Mouse (Mus musculus) CH12.LX (cell line): ENCODE results near the gene Mob3b. TPM values are rescaled to one million over a fixed set of nuclear protein-coding genes. Genes with fewer than 3 reads are reported as not detected.

Experiments
- DNase-seq: peaks from one replicate; pipeline ENCODE4 v3.0.0-alpha.2; 2013; ENCODE audit errors: extremely low read depth
- H3K27ac ChIP-seq: 2 replicates; pipeline ENCODE4 v1.5.1; 2012; ENCODE audit warnings: low read depth, mild to moderate bottlenecking, control low read depth, moderate library complexity; ENCODE audit not compliant: insufficient read depth
- H3K27me3 ChIP-seq: replicated peaks from 2 replicates; pipeline ENCODE3; 2012; ENCODE audit warnings: inconsistent platforms
- H3K36me3 ChIP-seq, 2 experiments: replicated peaks in 1 of 2; 2 replicates each; pipeline versions ENCODE3 to v1.6.1; 2012; ENCODE audit warnings: inconsistent platforms in 1 of 2, low read length in 1 of 2, mild to moderate bottlenecking in 1 of 2, mixed read lengths in 1 of 2, moderate library complexity in 1 of 2; ENCODE audit not compliant: control insufficient read depth in 1 of 2, insufficient read depth in 1 of 2
- H3K4me1 ChIP-seq, 2 experiments: 2 replicates each; pipeline ENCODE4 v1.6.1; 2012; ENCODE audit warnings: inconsistent platforms in 1 of 2, moderate library complexity in 1 of 2; ENCODE audit not compliant: insufficient read depth in 2 of 2, control insufficient read depth in 1 of 2
- H3K4me2 ChIP-seq: 2 replicates; pipeline ENCODE4 v1.6.1; 2012; ENCODE audit warnings: low read depth, mild to moderate bottlenecking, control low read depth; ENCODE audit not compliant: poor library complexity, insufficient read depth, severe bottlenecking
- H3K4me3 ChIP-seq, 3 experiments: fragments of 150-350 bp in 1 of 3; sonication (generic) in 1 of 3; replicated peaks in 1 of 3; 2 replicates each; pipeline versions ENCODE3 to v1.5.1; 2011 to 2012; ENCODE audit warnings: low read depth in 2 of 3, low read length in 2 of 3, mild to moderate bottlenecking in 2 of 3, moderate library complexity in 2 of 3, control low read depth in 1 of 3, improper control_type of control experiment in 1 of 3, inconsistent platforms in 1 of 3, mixed read lengths in 1 of 3; ENCODE audit not compliant: poor library complexity in 1 of 3
- H3K79me2 ChIP-seq: replicated peaks from 2 replicates; pipeline ENCODE4 v1.6.1; 2012; ENCODE audit warnings: mild to moderate bottlenecking, moderate library complexity; ENCODE audit not compliant: control insufficient read depth, poor library complexity, insufficient read depth, severe bottlenecking; ENCODE audit errors: extremely low read depth
- H3K9ac ChIP-seq: 2 replicates; pipeline ENCODE4 v1.6.1; 2012; ENCODE audit warnings: low read depth, mild to moderate bottlenecking, control low read depth, moderate library complexity; ENCODE audit not compliant: insufficient read depth
- H3K9me3 ChIP-seq: replicated peaks from 2 replicates; pipeline ENCODE3; 2012; ENCODE audit warnings: low read length, inconsistent platforms, mixed read lengths
- BHLHE40 ChIP-seq: IDR thresholded peaks from 2 replicates; pipeline ENCODE4 v1.6.1; 2011; ENCODE audit warnings: mild to moderate bottlenecking, low read depth, low read length, improper control_type of control experiment
- EP300 ChIP-seq: IDR thresholded peaks from 2 replicates; pipeline ENCODE4 v1.6.1; 2011; ENCODE audit warnings: low read length, improper control_type of control experiment
- GABPA ChIP-seq: IDR thresholded peaks from 2 replicates; pipeline ENCODE4 v1.6.1; 2012; ENCODE audit warnings: low read depth, low read length, improper control_type of control experiment, inconsistent platforms; ENCODE audit not compliant: insufficient replicate concordance
- HCFC1 ChIP-seq: IDR thresholded peaks from 2 replicates; pipeline ENCODE4 v1.6.1; 2012; ENCODE audit warnings: low read depth, mild to moderate bottlenecking, inconsistent platforms, low read length, improper control_type of control experiment
- KAT2A ChIP-seq: IDR thresholded peaks from 2 replicates; pipeline ENCODE4 v1.6.1; 2012; ENCODE audit warnings: low read length, improper control_type of control experiment, inconsistent platforms; ENCODE audit not compliant: insufficient replicate concordance
- MAX ChIP-seq: IDR thresholded peaks from 2 replicates; pipeline ENCODE4 v1.6.1; 2011; ENCODE audit warnings: low read length, improper control_type of control experiment
- MEF2A ChIP-seq: IDR thresholded peaks from 2 replicates; pipeline ENCODE4 v1.6.1; 2014; ENCODE audit warnings: low read depth, mild to moderate bottlenecking, inconsistent platforms, low read length, improper control_type of control experiment, borderline replicate concordance
- PAX5 ChIP-seq: IDR thresholded peaks from 2 replicates; pipeline ENCODE4 v1.6.1; 2012; ENCODE audit warnings: low read length, inconsistent platforms, mixed read lengths
- POLR2AphosphoS2 ChIP-seq: IDR thresholded peaks from 2 replicates; pipeline ENCODE4 v1.6.1; 2011; ENCODE audit warnings: low read depth, low read length, improper control_type of control experiment
- RCOR1 ChIP-seq: conservative IDR thresholded peaks from 2 replicates; pipeline ENCODE4 v1.6.1; 2012; ENCODE audit warnings: low read depth, mild to moderate bottlenecking, inconsistent platforms, low read length, improper control_type of control experiment
- SIN3A ChIP-seq: IDR thresholded peaks from 2 replicates; pipeline ENCODE4 v1.6.1; 2012; ENCODE audit warnings: low read length, improper control_type of control experiment, inconsistent platforms
- SMC3 ChIP-seq: IDR thresholded peaks from 2 replicates; pipeline ENCODE4 v1.6.1; 2011; ENCODE audit warnings: low read depth, low read length, improper control_type of control experiment
- USF2 ChIP-seq: conservative IDR thresholded peaks from 2 replicates; pipeline ENCODE4 v1.6.1; 2011; ENCODE audit warnings: low read depth, low read length, improper control_type of control experiment
- ZMIZ1 ChIP-seq: IDR thresholded peaks from 2 replicates; pipeline ENCODE4 v1.6.1; 2012; ENCODE audit warnings: low read depth, mild to moderate bottlenecking, inconsistent platforms, low read length, improper control_type of control experiment
- ZNF384 ChIP-seq: IDR thresholded peaks from 2 replicates; pipeline ENCODE4 v1.6.1; 2012; ENCODE audit warnings: low read depth, low read length, improper control_type of control experiment, inconsistent platforms
- dilution Hi-C: fragments of 300-500 bp; cut with MboI; formaldehyde crosslinking; loops from 2 replicates; pipeline ENCODE4 v1.14.3; 2020; ENCODE audit warnings: low sequenced_read_pairs; ENCODE audit not compliant: extremely low pct_unique_long_range_greater_than_20kb, extremely low pct_ligation_motif_present
- in situ Hi-C: fragments of 300-500 bp; cut with MboI; formaldehyde crosslinking; loops from 3 replicates; pipeline ENCODE4 v1.14.3; 2019; ENCODE audit warnings: low sequenced_read_pairs, low pct_ligation_motif_present, low pct_unique_long_range_greater_than_20kb, mixed read lengths
- polyA plus RNA-seq: library from polyadenylated mRNA; unstranded; fragments of >175 nt; gene quantifications from 2 replicates; pipeline ENCODE4 v1.2.1, GENCODE M21; 2012; ENCODE audit warnings: low read depth; ENCODE audit not compliant: insufficient read length
- total RNA-seq, 2 experiments: library from RNA; depleted of rRNA; stranded (reverse); fragments of 300-350 nt in 1 of 2; fragments of >200 nt in 1 of 2; gene quantifications; 2 replicates each; pipeline ENCODE4 v1.2.3; 2012 to 2014

The Mob3b gene
- total and polyA plus RNA-seq, 3 experiments: 3.5 to 11.7 (median 11.0) TPM

GRCm38 (mm10) chr4:35018416-35018815 lies 138.9 kb downstream of the Mob3b start:
- dilution Hi-C loops (no loop called here), in situ Hi-C loops (no loop called here)
- H3K27me3 ChIP-seq: no peaks in the 10 kb centered on the region
- no peak overlapping the region for H3K27ac ChIP-seq
- no peak overlapping the region for H3K9ac ChIP-seq
- no peak overlapping the region for H3K4me2 ChIP-seq
- no peaks in the 10 kb centered on the region for H3K79me2 ChIP-seq
- H3K4me1 ChIP-seq: peaks cover 0 to 30% of the 10 kb centered on the region in 2 experiments; a peak in 2 of 4 replicates
- no peaks in the 10 kb centered on the region for H3K9me3 ChIP-seq
- TF ChIP-seq ZNF384: peak; percentile 67; the same call in 1 of the 2 replicates
- no peak for TF ChIP-seq KAT2A
- H3K36me3 ChIP-seq: peaks cover 0 to 16% of the 10 kb centered on the region in 2 experiments
- no peak overlapping the region for H3K4me3 ChIP-seq
- DNase-seq: no peak

- H3K27ac ChIP-seq: no peak overlapping the region
- peaks cover 0 to 16% of the 10 kb centered on the region in 2 experiments for H3K36me3 ChIP-seq
- in situ Hi-C loops: no loop called here
- no peak overlapping the region for H3K4me3 ChIP-seq
- H3K9ac ChIP-seq: no peak overlapping the region
- peaks cover 0 to 8% of the 10 kb centered on the region in 2 experiments; a peak in 1 of 4 replicates for H3K4me1 ChIP-seq
- no peak overlapping the region for H3K4me2 ChIP-seq
- DNase-seq: no peak
- no peaks in the 10 kb centered on the region for H3K79me2 ChIP-seq
- no peaks in the 10 kb centered on the region for H3K27me3 ChIP-seq
- no peaks in the 10 kb centered on the region for H3K9me3 ChIP-seq
- no peak for TF ChIP-seq MAX
- TF ChIP-seq EP300: no peak
- TF ChIP-seq ZMIZ1: no peak
- TF ChIP-seq PAX5: no peak
- TF ChIP-seq HCFC1: no peak
- TF ChIP-seq MEF2A: no peak
- no peak for TF ChIP-seq GABPA
- no peak for TF ChIP-seq USF2
- TF ChIP-seq SIN3A: no peak
- TF ChIP-seq BHLHE40: no peak
- TF ChIP-seq RCOR1: no peak
- TF ChIP-seq POLR2AphosphoS2: no peak
- no peak for TF ChIP-seq KAT2A
- no peak for TF ChIP-seq SMC3
- dilution Hi-C loops: no loop called here
Observed at GRCm38 (mm10) chr4:35012401-35013307, 144.6 kb downstream of the Mob3b start.
